Mouse (Mus musculus) megakaryocyte, embryonic 14.5 days (primary cell): Measurements from ENCODE around the gene Mrpl58.

ENCODE experiments used
- FLI1 ChIP-seq: IDR thresholded peaks from 2 replicates; pipeline ENCODE4 v1.6.1; 2012; ENCODE audit warnings: low read length, inconsistent platforms, mixed read lengths
- GATA1 ChIP-seq: IDR thresholded peaks from 3 replicates; pipeline ENCODE4 v1.6.1; 2012; ENCODE audit warnings: mixed read lengths, low read length, inconsistent platforms, borderline replicate concordance

DNA sequence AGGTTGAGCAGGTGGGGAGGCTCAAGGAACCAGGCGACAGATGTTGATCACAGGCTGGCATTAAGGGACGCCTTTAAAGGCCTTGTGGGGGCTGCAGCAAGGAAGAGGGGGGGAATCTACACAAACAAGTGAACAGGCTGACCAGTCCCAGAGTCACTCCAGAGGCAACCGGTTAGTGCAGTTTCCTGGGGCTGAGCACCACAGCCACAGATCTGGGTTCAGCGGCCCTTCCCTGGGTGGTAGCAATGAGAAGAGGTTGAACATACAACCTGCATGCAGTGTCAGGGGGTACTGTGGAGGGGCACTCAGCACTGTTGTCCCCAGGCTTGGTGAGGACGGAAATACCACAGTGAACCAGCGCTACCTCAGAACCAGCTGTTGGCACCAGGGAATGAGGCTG lies 29.8 kb downstream of the Mrpl58 start:
- TF ChIP-seq GATA1 (no peak), FLI1 (no peak)
